Mouse (Mus musculus): Measurements from ENCODE around the gene Dhrs9. TPM values are rescaled to one million over a fixed set of nuclear protein-coding genes. Genes with fewer than 3 reads are reported as not detected.

The Dhrs9 gene
- polyA plus RNA-seq, 1 experiment from 2014 or later, result not detected

- WGBS, result 85% methylated on average over 9 of the region's 9 CpGs
- H3K27me3 ChIP-seq (ENCODE audit: poor library complexity, severe bottlenecking), result no peaks in the 10 kb centered on the region
- no peaks in the 10 kb centered on the region for H3K4me1 ChIP-seq
- H3K4me3 ChIP-seq, result no peak overlapping the region
- H3K36me3 ChIP-seq (replicated peaks), result no peaks in the 10 kb centered on the region
- DNase-seq (ENCODE audit: extremely low spot score, low spot score), result peak; percentile 9
- H3K27ac ChIP-seq, result no peak overlapping the region
- no peaks in the 10 kb centered on the region for H3K9me3 ChIP-seq
Observed at GRCm38 (mm10) chr2:69395597-69396248, 15.5 kb downstream of the Dhrs9 start.

DNA sequence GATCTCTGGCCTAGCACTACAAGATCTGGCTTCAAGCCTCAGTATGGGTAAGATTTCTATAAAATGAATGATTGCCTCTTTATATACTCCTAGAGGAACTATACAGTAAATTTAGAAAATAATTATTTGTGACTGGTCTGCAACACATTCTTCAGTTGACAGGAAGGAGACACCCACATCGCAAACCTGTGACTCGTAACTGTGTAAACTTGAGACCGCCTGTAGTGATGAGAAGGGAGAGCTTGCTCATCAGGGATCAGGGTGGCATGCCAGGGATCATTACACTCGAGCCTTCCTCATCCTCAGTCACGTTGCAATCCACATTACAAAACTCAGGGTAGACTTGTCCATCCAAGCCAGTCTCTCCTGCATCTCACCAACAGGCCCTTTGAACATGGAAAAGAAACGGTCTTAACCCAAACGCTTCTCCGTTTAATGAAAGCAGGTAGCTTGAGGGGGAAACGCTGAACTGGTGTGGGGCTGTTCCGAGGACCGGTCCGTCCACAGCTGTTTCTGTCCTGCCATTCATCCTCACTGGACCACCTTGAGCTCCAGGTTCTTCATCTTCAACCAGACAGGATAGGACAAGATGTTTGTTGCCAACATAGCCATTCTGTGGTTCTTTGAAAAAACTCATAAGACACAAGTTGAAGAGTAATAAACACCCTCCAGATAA lies 16.7 kb downstream of the Dhrs9 start:
- Histone ChIP-seq H3K9me3 (no peaks in the 10 kb centered on the region), H3K27me3 (ENCODE audit: poor library complexity, severe bottlenecking) (no peaks in the 10 kb centered on the region), H3K27ac (no peak overlapping the region), H3K4me3 (no peak overlapping the region), H3K36me3 (replicated peaks) (no peaks in the 10 kb centered on the region), H3K4me1 (no peaks in the 10 kb centered on the region)
- peak; percentile 7 for DNase-seq (ENCODE audit: extremely low spot score, low spot score)
- 90% methylated on average over 12 of the region's 12 CpGs for WGBS

- Histone ChIP-seq H3K9me3 (no peaks in the 10 kb centered on the region), H3K4me3 (no peak overlapping the region), H3K4me1 (no peaks in the 10 kb centered on the region), H3K27ac (no peak overlapping the region), H3K27me3 (ENCODE audit: poor library complexity, severe bottlenecking) (no peaks in the 10 kb centered on the region), H3K36me3 (replicated peaks) (no peaks in the 10 kb centered on the region)
- 89% methylated on average over 7 of the region's 7 CpGs for WGBS
- no peak for DNase-seq (ENCODE audit: extremely low spot score, low spot score)
Observed at GRCm38 (mm10) chr2:69400866-69401604, 20.8 kb downstream of the Dhrs9 start.

- Histone ChIP-seq H3K9me3 (no peaks in the 10 kb centered on the region), H3K36me3 (replicated peaks) (no peaks in the 10 kb centered on the region), H3K4me1 (no peaks in the 10 kb centered on the region), H3K4me3 (no peak overlapping the region), H3K27ac (no peak overlapping the region), H3K27me3 (ENCODE audit: poor library complexity, severe bottlenecking) (no peaks in the 10 kb centered on the region)
- 89% methylated on average over 6 of the region's 6 CpGs for WGBS
- DNase-seq (ENCODE audit: extremely low spot score, low spot score), result no peak
Observed at GRCm38 (mm10) chr2:69401891-69402290, 21.6 kb downstream of the Dhrs9 start.

DNA sequence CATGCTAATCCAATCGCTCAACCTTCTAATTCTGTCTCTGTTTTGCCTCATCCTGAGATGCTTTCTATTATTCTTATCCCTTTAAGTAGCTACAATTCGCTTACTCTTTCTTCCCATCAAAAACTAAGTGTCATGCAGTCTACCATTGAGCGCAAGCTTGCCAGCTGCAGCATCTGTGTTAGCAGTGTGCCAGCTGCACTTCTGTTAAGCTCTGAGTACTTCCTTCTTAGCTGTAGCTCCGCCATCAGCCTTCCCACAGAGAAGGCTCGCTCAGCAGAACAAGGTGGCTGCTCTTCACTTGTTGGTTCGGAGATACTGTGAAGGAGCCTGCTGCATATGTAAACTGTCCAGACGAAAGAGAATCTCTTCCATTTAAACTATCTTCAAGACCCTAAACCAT lies 22.1 kb downstream of the Dhrs9 start:
- H3K4me1 ChIP-seq, result no peaks in the 10 kb centered on the region
- no peaks in the 10 kb centered on the region for H3K27me3 ChIP-seq (ENCODE audit: poor library complexity, severe bottlenecking)
- no peak for DNase-seq (ENCODE audit: extremely low spot score, low spot score)
- H3K9me3 ChIP-seq, result no peaks in the 10 kb centered on the region
- no peak overlapping the region for H3K4me3 ChIP-seq
- no peak overlapping the region for H3K27ac ChIP-seq
- no peaks in the 10 kb centered on the region for H3K36me3 ChIP-seq (replicated peaks)
- WGBS, result 89% methylated on average over 7 of the region's 7 CpGs

DNA sequence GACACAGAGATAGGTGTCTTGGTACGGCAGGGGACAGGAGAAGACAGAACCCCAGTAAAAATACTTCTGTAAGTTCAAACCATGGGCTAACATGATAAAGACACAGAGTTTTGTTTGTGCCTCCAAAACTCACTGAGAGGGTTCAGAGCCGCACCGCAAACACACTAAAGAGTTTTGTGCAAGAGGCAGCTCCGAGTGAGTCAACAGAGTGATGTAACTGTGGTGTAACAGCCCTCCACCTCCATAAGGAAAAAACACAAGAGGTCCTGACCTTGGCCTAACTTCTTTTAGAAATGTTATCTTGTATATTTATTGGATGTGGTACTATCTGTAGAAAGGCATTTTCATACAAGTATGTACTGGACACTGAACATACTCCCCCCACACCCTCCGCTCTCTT lies 25.4 kb downstream of the Dhrs9 start:
- Histone ChIP-seq H3K4me3 (no peak overlapping the region), H3K36me3 (replicated peaks) (no peaks in the 10 kb centered on the region), H3K4me1 (no peaks in the 10 kb centered on the region), H3K9me3 (no peaks in the 10 kb centered on the region), H3K27me3 (ENCODE audit: poor library complexity, severe bottlenecking) (no peaks in the 10 kb centered on the region), H3K27ac (no peak overlapping the region)
- 93% methylated on average over 5 of the region's 5 CpGs for WGBS
- DNase-seq (ENCODE audit: extremely low spot score, low spot score), result no peak

GRCm38 (mm10) chr2:69414539-69414938 lies 34.3 kb downstream of the Dhrs9 start:
- Histone ChIP-seq H3K36me3 (replicated peaks) (no peaks in the 10 kb centered on the region), H3K27ac (no peak overlapping the region), H3K4me1 (peaks cover 25% of the 10 kb centered on the region), H3K27me3 (ENCODE audit: poor library complexity, severe bottlenecking) (peaks cover 50% of the 10 kb centered on the region), H3K9me3 (no peaks in the 10 kb centered on the region), H3K4me3 (no peak overlapping the region)
- DNase-seq (ENCODE audit: extremely low spot score, low spot score), result no peak
- WGBS, result 94% methylated on average over 10 of the region's 10 CpGs

GRCm38 (mm10) chr2:69415070-69415469 lies 34.8 kb downstream of the Dhrs9 start:
- no peak for DNase-seq (ENCODE audit: extremely low spot score, low spot score)
- H3K9me3 ChIP-seq, result 0 out of 2 replicates have a peak, but pooled peaks cover under 1% of the 10 kb centered on the region
- no peak overlapping the region for H3K4me3 ChIP-seq
- H3K36me3 ChIP-seq (replicated peaks), result no peaks in the 10 kb centered on the region
- WGBS, result 87% methylated on average over 6 of the region's 6 CpGs
- no peak overlapping the region for H3K27ac ChIP-seq
- H3K4me1 ChIP-seq, result peaks cover 25% of the 10 kb centered on the region
- H3K27me3 ChIP-seq (ENCODE audit: poor library complexity, severe bottlenecking), result peaks cover 55% of the 10 kb centered on the region

DNA sequence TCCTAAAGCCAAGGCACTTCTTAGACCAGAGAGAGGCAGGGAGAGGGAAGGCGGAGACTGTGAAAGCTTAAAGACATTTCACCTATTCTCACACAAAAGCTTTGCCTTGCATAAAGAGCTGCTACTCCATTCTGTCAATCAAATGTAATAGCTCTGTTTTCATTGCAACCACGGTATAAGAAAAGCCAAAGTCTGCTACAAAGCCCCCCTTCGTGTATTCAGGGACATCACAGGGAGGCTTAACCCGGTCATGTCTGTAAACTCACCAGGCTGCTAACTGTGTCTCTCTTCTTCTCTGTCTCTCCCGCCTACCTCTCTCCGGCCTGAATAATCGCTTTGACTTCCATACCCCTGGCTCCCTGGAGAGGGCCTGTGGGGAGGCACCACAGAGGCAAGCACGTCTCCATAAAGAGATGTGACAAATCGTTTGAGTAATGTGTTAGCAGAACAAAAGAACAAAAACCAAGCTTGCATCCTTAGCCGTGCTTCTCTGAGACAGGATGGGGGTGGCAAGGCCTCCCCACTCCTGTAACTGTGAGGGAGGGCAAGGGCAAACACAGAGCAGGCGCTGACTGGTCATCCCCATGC lies 38.1 kb downstream of the Dhrs9 start:
- DNase-seq (ENCODE audit: extremely low spot score, low spot score), result peak; percentile 59
- Histone ChIP-seq H3K36me3 (replicated peaks) (no peaks in the 10 kb centered on the region), H3K4me3 (peak overlapping the region; percentile 29), H3K27me3 (ENCODE audit: poor library complexity, severe bottlenecking) (peaks cover 88% of the 10 kb centered on the region), H3K4me1 (peaks cover 25% of the 10 kb centered on the region), H3K27ac (peak overlapping the region; percentile 60), H3K9me3 (0 out of 2 replicates have a peak, but pooled peaks cover 3% of the 10 kb centered on the region)
- WGBS, result 3% methylated on average over 11 of the region's 11 CpGs

DNA sequence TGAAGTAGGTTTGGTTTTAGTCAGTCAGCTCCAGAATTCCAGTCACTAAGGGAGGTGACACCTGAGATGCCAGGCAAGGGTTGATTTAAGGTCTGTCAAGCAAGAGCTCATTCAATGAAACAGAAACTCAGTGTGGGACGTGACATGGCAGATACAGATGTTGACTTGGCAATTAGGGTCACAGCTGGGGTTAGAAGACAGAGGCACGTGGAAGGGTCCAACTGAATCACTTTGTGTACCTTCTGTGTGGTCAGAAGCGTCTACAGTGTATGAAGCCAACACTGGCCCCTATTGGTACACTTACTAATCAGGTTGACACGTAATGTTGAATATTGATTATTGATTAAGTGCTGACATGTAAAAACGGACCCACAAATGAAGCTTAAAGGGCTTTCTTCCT lies 44.6 kb downstream of the Dhrs9 start:
- H3K4me3 ChIP-seq, result no peak overlapping the region
- H3K36me3 ChIP-seq (replicated peaks), result peaks cover 11% of the 10 kb centered on the region
- no peak for DNase-seq (ENCODE audit: extremely low spot score, low spot score)
- H3K27ac ChIP-seq, result no peak overlapping the region
- WGBS, result 79% methylated on average over 5 of the region's 5 CpGs
- H3K4me1 ChIP-seq, result no peaks in the 10 kb centered on the region
- peaks cover 41% of the 10 kb centered on the region for H3K27me3 ChIP-seq (ENCODE audit: poor library complexity, severe bottlenecking)
- 0 out of 2 replicates have a peak, but pooled peaks cover 3% of the 10 kb centered on the region for H3K9me3 ChIP-seq

- no peak overlapping the region for H3K4me3 ChIP-seq
- peaks cover 29% of the 10 kb centered on the region for H3K27me3 ChIP-seq (ENCODE audit: poor library complexity, severe bottlenecking)
- H3K9me3 ChIP-seq, result no peaks in the 10 kb centered on the region
- no peak overlapping the region for H3K27ac ChIP-seq
- no peak for DNase-seq (ENCODE audit: extremely low spot score, low spot score)
- whole genome bisulfite sequencing, result 88% methylated on average over 1 of the region's 1 CpGs
- no peaks in the 10 kb centered on the region for H3K4me1 ChIP-seq
- peaks cover 16% of the 10 kb centered on the region for H3K36me3 ChIP-seq (replicated peaks)
Observed at GRCm38 (mm10) chr2:69426081-69426480, 45.8 kb downstream of the Dhrs9 start.

- Histone ChIP-seq H3K4me3 (no peak overlapping the region), H3K36me3 (replicated peaks) (peaks cover 23% of the 10 kb centered on the region), H3K27me3 (ENCODE audit: poor library complexity, severe bottlenecking) (peaks cover 18% of the 10 kb centered on the region), H3K9me3 (no peaks in the 10 kb centered on the region), H3K4me1 (no peaks in the 10 kb centered on the region), H3K27ac (no peak overlapping the region)
- WGBS, result 93% methylated on average over 10 of the region's 10 CpGs
- no peak for DNase-seq (ENCODE audit: extremely low spot score, low spot score)
Observed at GRCm38 (mm10) chr2:69427141-69427540, 46.9 kb downstream of the Dhrs9 start.
